Mouse (Mus musculus): Measurements from ENCODE around the gene Slc35e2. TPM values are rescaled to one million over a fixed set of nuclear protein-coding genes. Genes with fewer than 3 reads are reported as not detected.

Slc35e2 gene
- 9.5 and 9.7 TPM in 2 replicates for polyA plus RNA-seq (2014; fragmentation: Nextera tagmentation; extraction: Ambion mirVana)

DNA sequence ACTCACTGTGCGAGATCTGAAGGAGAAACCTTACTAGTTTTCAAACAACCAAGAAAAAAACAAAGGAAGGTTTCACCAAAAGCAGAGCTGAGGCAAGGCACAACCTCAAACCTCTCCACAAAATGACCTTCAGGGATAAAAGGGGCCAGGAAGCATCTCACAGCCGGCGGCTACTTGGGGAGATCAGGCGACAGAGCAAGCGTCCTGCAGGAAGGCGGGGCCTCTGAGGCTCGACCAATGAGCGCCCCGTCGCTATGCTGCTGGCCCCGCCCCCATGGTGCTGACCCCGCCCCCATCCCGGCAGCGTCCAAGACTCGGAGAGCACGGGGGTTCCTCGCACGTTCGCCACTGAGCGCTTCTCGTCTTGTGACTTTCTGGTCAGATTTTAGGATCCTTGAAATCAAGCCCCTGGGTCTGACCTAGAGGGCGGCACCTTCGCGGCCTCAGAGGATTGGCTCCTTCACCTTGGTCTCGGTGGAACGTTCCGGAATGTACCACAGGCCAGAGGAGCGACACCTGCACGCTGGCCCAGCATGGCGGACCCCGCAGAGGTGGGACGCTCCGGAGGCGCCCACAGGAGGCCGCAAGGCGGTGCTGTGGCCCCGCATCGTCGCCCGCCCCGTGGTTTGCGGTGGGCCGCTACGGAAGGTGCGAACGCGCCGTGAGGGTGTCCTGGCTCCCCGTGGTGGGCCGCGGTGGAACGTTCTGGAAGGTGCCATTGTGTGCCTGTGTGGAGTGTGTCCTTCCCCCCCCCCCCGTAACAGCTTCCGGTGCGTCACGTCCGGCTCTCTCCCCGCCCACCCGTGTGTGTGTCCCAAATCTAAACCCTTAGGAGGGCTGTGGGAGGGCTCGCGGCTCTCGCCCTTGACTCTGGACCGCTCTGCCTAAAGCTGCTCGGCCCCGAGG lies at the start of gene Slc35e2:
Slc35e2 (plus strand) TSS at position 326 of the 906 bp plus-strand sequence.
- Histone ChIP-seq H3K36me3 (ENCODE audit: insufficient read depth) (peaks cover 24% of the 10 kb centered on the region), H3K9ac (peak within 1 kb of the TSS; percentile 93), H3K27ac (ENCODE audit: low read depth) (peak within 1 kb of the TSS; percentile 99), H3K4me2 (peak within 1 kb of the TSS; percentile 89), H3K4me3 (ENCODE audit: low read depth, low read length) (peak within 1 kb of the TSS; percentile 98), H3K27me3 (ENCODE audit: insufficient read depth, low read length) (no peaks in the 10 kb centered on the region), H3K9me3 (ENCODE audit: low read depth, low read length) (no peaks in the 10 kb centered on the region), H3K4me1 (ENCODE audit: insufficient read depth) (0 out of 2 replicates have a peak, but pooled peaks cover 2% of the 10 kb centered on the region)
- ATAC-seq (ENCODE audit: insufficient read depth), result peak; percentile 97
- peak; percentile 38 for TF ChIP-seq CTCF (IDR thresholded peaks at IDR 0.05; ENCODE audit: low read depth)
- under 1% methylated on average over 59 of the region's 65 CpGs for WGBS
- peak; percentile 95 for DNase-seq

DNA sequence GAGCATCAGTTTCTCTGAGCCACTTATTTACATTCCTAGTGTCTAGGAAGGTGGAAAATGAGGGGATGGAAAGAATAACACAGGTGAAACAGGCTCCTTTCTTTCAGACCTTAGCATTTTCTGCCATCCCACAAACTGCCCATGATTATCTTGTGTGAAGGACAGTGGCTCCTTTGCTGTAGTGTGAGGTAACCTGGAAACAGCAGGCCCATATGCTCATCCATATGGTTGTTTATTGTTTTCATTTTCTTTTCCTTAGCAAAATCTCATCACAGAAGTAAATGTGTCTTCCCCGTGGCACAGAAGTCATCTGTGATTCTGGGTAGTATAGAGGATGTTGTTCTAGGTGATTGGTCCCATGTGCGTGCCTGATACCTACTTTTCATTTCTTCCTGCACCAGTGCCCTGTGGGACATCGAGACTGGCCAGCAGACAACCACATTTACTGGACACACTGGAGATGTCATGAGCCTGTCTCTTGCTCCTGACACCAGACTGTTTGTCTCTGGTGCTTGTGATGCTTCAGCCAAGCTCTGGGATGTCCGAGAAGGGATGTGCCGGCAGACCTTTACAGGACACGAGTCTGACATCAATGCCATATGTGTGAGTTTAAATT lies 48.2 kb upstream of the Slc35e2 start:
- no peak overlapping the region for H3K4me3 ChIP-seq (ENCODE audit: low read depth, low read length)
- 92% methylated on average over 6 of the region's 6 CpGs for WGBS
- DNase-seq (no peak), ATAC-seq (ENCODE audit: insufficient read depth) (no peak)
- no peak for TF ChIP-seq CTCF (IDR thresholded peaks at IDR 0.05; ENCODE audit: low read depth)
- peaks cover 97% of the 10 kb centered on the region for H3K36me3 ChIP-seq (ENCODE audit: insufficient read depth)
- H3K4me1 ChIP-seq (ENCODE audit: insufficient read depth), result no peaks in the 10 kb centered on the region
- no peak overlapping the region for H3K4me2 ChIP-seq
- no peaks in the 10 kb centered on the region for H3K9me3 ChIP-seq (ENCODE audit: low read depth, low read length)
- H3K27ac ChIP-seq (ENCODE audit: low read depth), result no peak overlapping the region
- H3K27me3 ChIP-seq (ENCODE audit: insufficient read depth, low read length), result no peaks in the 10 kb centered on the region
- H3K9ac ChIP-seq, result no peak overlapping the region

DNA sequence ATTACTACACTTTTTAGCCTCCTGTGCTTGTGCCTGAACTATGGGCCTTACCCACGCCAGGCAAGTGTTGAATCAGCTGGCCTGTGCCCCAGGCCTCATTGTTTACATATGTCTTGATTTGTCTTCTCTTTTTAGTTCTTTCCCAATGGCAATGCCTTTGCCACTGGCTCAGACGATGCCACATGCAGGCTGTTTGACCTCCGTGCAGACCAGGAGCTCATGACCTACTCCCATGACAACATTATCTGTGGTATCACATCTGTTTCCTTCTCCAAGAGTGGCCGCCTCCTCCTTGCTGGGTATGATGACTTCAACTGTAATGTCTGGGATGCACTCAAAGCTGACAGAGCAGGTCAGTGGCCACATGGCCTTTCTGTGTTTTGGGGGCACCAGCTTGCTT lies 46.3 kb upstream of the Slc35e2 start:
- DNase-seq (no peak), ATAC-seq (ENCODE audit: insufficient read depth) (no peak)
- Histone ChIP-seq H3K9ac (no peak overlapping the region), H3K9me3 (ENCODE audit: low read depth, low read length) (no peaks in the 10 kb centered on the region), H3K4me2 (no peak overlapping the region), H3K4me1 (ENCODE audit: insufficient read depth) (no peaks in the 10 kb centered on the region), H3K4me3 (ENCODE audit: low read depth, low read length) (no peak overlapping the region), H3K36me3 (ENCODE audit: insufficient read depth) (peaks cover 99% of the 10 kb centered on the region), H3K27ac (ENCODE audit: low read depth) (no peak overlapping the region), H3K27me3 (ENCODE audit: insufficient read depth, low read length) (no peaks in the 10 kb centered on the region)
- 60% methylated on average over 4 of the region's 4 CpGs for WGBS
- TF ChIP-seq CTCF (IDR thresholded peaks at IDR 0.05; ENCODE audit: low read depth), result no peak

DNA sequence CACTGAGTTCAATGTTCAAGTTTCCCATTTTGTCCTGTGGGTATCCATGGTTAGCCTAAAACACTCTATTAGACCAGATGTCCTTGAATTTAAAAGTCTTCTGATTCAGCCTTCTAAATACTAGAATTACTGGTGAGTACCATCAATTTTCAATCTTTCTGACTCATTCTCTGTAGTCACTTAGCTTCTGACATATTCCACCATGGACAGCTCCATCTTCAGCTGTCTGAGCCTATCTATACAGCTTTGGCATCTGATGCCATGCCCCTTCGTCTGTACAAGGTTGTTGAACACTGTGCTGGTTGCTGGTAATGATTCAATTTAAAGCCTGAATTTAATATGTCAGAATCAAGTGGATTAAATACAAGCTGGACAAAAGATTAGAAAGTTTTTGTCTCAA lies 45.8 kb upstream of the Slc35e2 start:
- peaks cover 99% of the 10 kb centered on the region for H3K36me3 ChIP-seq (ENCODE audit: insufficient read depth)
- H3K4me2 ChIP-seq, result no peak overlapping the region
- no peak overlapping the region for H3K9ac ChIP-seq
- no peak for DNase-seq
- peaks cover 3% of the 10 kb centered on the region for H3K4me1 ChIP-seq (ENCODE audit: insufficient read depth)
- no peak overlapping the region for H3K27ac ChIP-seq (ENCODE audit: low read depth)
- no peak for TF ChIP-seq CTCF (IDR thresholded peaks at IDR 0.05; ENCODE audit: low read depth)
- no peaks in the 10 kb centered on the region for H3K27me3 ChIP-seq (ENCODE audit: insufficient read depth, low read length)
- no peak overlapping the region for H3K4me3 ChIP-seq (ENCODE audit: low read depth, low read length)
- H3K9me3 ChIP-seq (ENCODE audit: low read depth, low read length), result no peaks in the 10 kb centered on the region
- ATAC-seq (ENCODE audit: insufficient read depth), result no peak
- WGBS, result 61% methylated on average over 1 of the region's 1 CpGs

DNA sequence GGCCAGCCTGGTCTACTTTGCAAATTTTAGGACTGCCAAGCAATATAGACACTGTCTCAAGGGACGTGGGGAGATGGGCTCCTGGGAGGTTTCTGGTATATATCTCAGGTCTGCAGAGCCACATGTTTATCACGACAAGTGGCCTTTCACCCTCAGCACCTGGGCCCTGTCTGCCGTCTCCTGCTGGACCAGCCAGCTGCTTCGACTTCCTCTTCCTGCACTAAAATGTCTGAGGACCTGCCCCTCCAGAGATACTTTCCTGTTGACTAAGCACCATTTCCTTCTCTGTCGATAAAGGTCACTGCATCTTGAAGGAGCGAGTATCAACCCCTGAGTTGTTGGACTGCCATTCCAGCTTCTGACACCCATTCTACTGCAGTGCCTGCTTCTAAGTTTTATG lies 41.8 kb upstream of the Slc35e2 start:
- peak; percentile 16 for DNase-seq
- peaks cover 70% of the 10 kb centered on the region for H3K36me3 ChIP-seq (ENCODE audit: insufficient read depth)
- H3K27me3 ChIP-seq (ENCODE audit: insufficient read depth, low read length), result no peaks in the 10 kb centered on the region
- no peak overlapping the region for H3K27ac ChIP-seq (ENCODE audit: low read depth)
- no peak overlapping the region for H3K9ac ChIP-seq
- no peak for TF ChIP-seq CTCF (IDR thresholded peaks at IDR 0.05; ENCODE audit: low read depth)
- H3K4me2 ChIP-seq, result no peak overlapping the region
- no peak for ATAC-seq (ENCODE audit: insufficient read depth)
- no peak overlapping the region for H3K4me3 ChIP-seq (ENCODE audit: low read depth, low read length)
- no peaks in the 10 kb centered on the region for H3K9me3 ChIP-seq (ENCODE audit: low read depth, low read length)
- 42% methylated on average over 6 of the region's 6 CpGs for WGBS
- H3K4me1 ChIP-seq (ENCODE audit: insufficient read depth), result peaks cover 25% of the 10 kb centered on the region

DNA sequence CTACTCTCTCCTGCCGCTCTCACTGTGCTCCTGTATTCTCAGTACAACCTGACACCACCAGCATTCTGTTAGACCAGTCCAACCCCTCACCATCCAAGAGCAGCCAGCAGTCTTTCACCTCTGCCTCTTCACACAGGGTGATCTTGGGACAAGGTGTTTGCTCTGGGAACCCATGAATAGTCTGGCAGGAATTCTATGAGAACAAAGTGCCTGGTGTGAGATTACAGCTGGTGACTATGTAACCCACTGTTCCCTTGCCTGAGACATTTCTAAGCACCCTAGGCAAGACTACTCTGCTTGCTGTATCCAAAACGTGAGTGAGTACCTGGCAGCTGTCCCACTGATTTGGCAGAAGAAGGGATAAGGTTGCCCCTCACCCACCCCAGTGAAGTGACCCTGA lies 40.3 kb upstream of the Slc35e2 start:
- TF ChIP-seq CTCF (IDR thresholded peaks at IDR 0.05; ENCODE audit: low read depth), result no peak
- ATAC-seq (ENCODE audit: insufficient read depth) (no peak), DNase-seq (peak; percentile 28)
- Histone ChIP-seq H3K4me3 (ENCODE audit: low read depth, low read length) (no peak overlapping the region), H3K9ac (no peak overlapping the region), H3K27ac (ENCODE audit: low read depth) (peak overlapping the region; percentile 47; the same call in 1 of the 2 replicates), H3K4me1 (ENCODE audit: insufficient read depth) (peaks cover 31% of the 10 kb centered on the region), H3K36me3 (ENCODE audit: insufficient read depth) (peaks cover 55% of the 10 kb centered on the region), H3K9me3 (ENCODE audit: low read depth, low read length) (no peaks in the 10 kb centered on the region), H3K4me2 (no peak overlapping the region), H3K27me3 (ENCODE audit: insufficient read depth, low read length) (no peaks in the 10 kb centered on the region)
- 40% methylated on average over 2 of the region's 2 CpGs for WGBS
